Mouse (Mus musculus) duodenum, adult 2 months (tissue): ENCODE data around the gene Eddm3b. TPM values are rescaled to one million over a fixed set of nuclear protein-coding genes. Genes with fewer than 3 reads are reported as not detected.

Experiments
- polyA plus RNA-seq: library from polyadenylated mRNA; depleted of rRNA; stranded (reverse); fragments of >200 nt; gene quantifications from 2 replicates; pipeline ENCODE4 v1.2.3, GENCODE M21; 2012; ENCODE audit warnings: low replicate concordance; rRNA removed

Gene Eddm3b
- not detected in 2 replicates for polyA plus RNA-seq

GRCm38 (mm10) chr14:51113916-51114560 lies at the start of gene Eddm3b:
Gene Eddm3b (plus strand): TSS chr14:51114426.

GRCm38 (mm10) chr14:51074335-51074734 lies 39.9 kb upstream of the Eddm3b start, which contains the start of gene Olfr750:
Gene Olfr750 (minus strand): TSS chr14:51074435.

GRCm38 (mm10) chr14:51090921-51091900 lies 23.0 kb upstream of the Eddm3b start, which contains the start of the genes Rnase4 and Ang:
Gene Rnase4 (plus strand): TSS chr14:51091077.
Gene Ang (plus strand): TSS chr14:51091150.

GRCm38 (mm10) chr14:51146685-51147084 lies 32.5 kb downstream of the Eddm3b start, which contains the start of gene Rnase1:
Gene Rnase1 (minus strand): TSS chr14:51146785.

GRCm38 (mm10) chr14:51161976-51162375 lies 47.8 kb downstream of the Eddm3b start, which contains the start of gene Rnase2b:
Gene Rnase2b (plus strand): TSS chr14:51162260.

Other genes starting within 250 kb of the Eddm3b start
- gene Tep1, start 243.9 kb upstream of the Eddm3b start, polyA plus RNA-seq, result 47.0 and 78.2 TPM in 2 replicates
- 1.1 and 1.4 TPM in 2 replicates for gene Klhl33, start 216.9 kb upstream of the Eddm3b start, polyA plus RNA-seq
- gene Osgep, start 189.5 kb upstream of the Eddm3b start, polyA plus RNA-seq, result 59.8 and 114 TPM in 2 replicates
- 9.8 and 11.7 TPM in 2 replicates for gene Apex1, start 189.5 kb upstream of the Eddm3b start, polyA plus RNA-seq
- gene Pip4p1, start 183.6 kb upstream of the Eddm3b start, polyA plus RNA-seq, result 51.5 and 99.7 TPM in 2 replicates
- 36.3 and 64.3 TPM in 2 replicates for gene Pnp, start 183.3 kb upstream of the Eddm3b start, polyA plus RNA-seq
- 8.9 TPM in 1 of 2 replicates, not detected in the other for gene Gm49342, start 169.9 kb upstream of the Eddm3b start, polyA plus RNA-seq
- gene Pnp2, start 158.4 kb upstream of the Eddm3b start, polyA plus RNA-seq, result 22.4 and 57.7 TPM in 2 replicates
- not detected in 2 replicates for gene Rnase10, start 106.7 kb upstream of the Eddm3b start, polyA plus RNA-seq
- gene Rnase9, start 72.6 kb upstream of the Eddm3b start, polyA plus RNA-seq, result not detected in 2 replicates
- gene Rnase11, start 64.3 kb upstream of the Eddm3b start, polyA plus RNA-seq, result not detected in 2 replicates
- gene Rnase12, start 56.8 kb upstream of the Eddm3b start, polyA plus RNA-seq, result 0.21 TPM in 1 of 2 replicates, not detected in the other
- 0.09 TPM in 1 of 2 replicates, not detected in the other for gene Olfr750, start 40.0 kb upstream of the Eddm3b start, polyA plus RNA-seq
- 73.0 and 83.3 TPM in 2 replicates for gene Rnase4, start 23.3 kb upstream of the Eddm3b start, polyA plus RNA-seq
- 18.9 and 27.3 TPM in 2 replicates for gene Ang, start 23.3 kb upstream of the Eddm3b start, polyA plus RNA-seq
- 4.8 and 5.2 TPM in 2 replicates for gene Rnase6, start 9.5 kb downstream of the Eddm3b start, polyA plus RNA-seq
- 35.3 and 1,063 TPM in 2 replicates for gene Rnase1, start 32.4 kb downstream of the Eddm3b start, polyA plus RNA-seq
- gene Rnase2b, start 47.8 kb downstream of the Eddm3b start, polyA plus RNA-seq, result not detected in 2 replicates
- not detected in 2 replicates for gene Ang2, start 84.7 kb downstream of the Eddm3b start, polyA plus RNA-seq
- gene Ear14, start 89.0 kb downstream of the Eddm3b start, polyA plus RNA-seq, result not detected in 2 replicates
- gene Rnase2a, start 141.7 kb downstream of the Eddm3b start, polyA plus RNA-seq, result 0.46 TPM in 1 of 2 replicates, not detected in the other
- gene Gm7247, start 247.3 kb downstream of the Eddm3b start, polyA plus RNA-seq, result not detected in 2 replicates